Mouse (Mus musculus) intestine, embryonic 15.5 days (tissue): Measurements from ENCODE around the gene Espn. TPM values are rescaled to one million over a fixed set of nuclear protein-coding genes. Genes with fewer than 3 reads are reported as not detected.
A peak's percentile ranks its signal among the peaks of the same experiment; 100 is the strongest.

ENCODE experiments used
- ATAC-seq: fragments of 200-750 bp; cut with Nextera tagmentation; 2 replicates; pipeline ENCODE4 v1.8.0; 2017; ENCODE audit warnings: moderate TSS enrichment, moderate library complexity
- H3K27ac ChIP-seq: fragments of 300-500 bp; sonication (generic); 2 replicates; pipeline ENCODE4 v1.5.1; 2015; ENCODE audit warnings: mild to moderate bottlenecking, inconsistent platforms
- H3K27me3 ChIP-seq: fragments of 300-500 bp; sonication (generic); replicated peaks from 2 replicates; pipeline ENCODE4 v1.6.1; 2015; ENCODE audit warnings: inconsistent platforms
- H3K36me3 ChIP-seq: fragments of 300-500 bp; sonication (generic); 2 replicates; pipeline ENCODE4 v1.6.1; 2015; ENCODE audit warnings: inconsistent platforms
- H3K4me1 ChIP-seq: fragments of 300-500 bp; sonication (generic); replicated peaks from 2 replicates; pipeline ENCODE4 v1.6.1; 2015; ENCODE audit warnings: inconsistent platforms
- H3K4me2 ChIP-seq: fragments of 300-500 bp; sonication (generic); replicated peaks from 2 replicates; pipeline ENCODE4 v1.6.1; 2015; ENCODE audit warnings: mild to moderate bottlenecking, inconsistent platforms
- H3K4me3 ChIP-seq: fragments of 300-500 bp; sonication (generic); replicated peaks from 2 replicates; pipeline ENCODE4 v1.5.1; 2015; ENCODE audit warnings: inconsistent platforms
- H3K9ac ChIP-seq: fragments of 300-500 bp; sonication (generic); 2 replicates; pipeline ENCODE4 v1.6.1; 2015; ENCODE audit warnings: inconsistent platforms
- H3K9me3 ChIP-seq: fragments of 300-500 bp; sonication (generic); 2 replicates; pipeline ENCODE4 v1.6.1; 2016; ENCODE audit warnings: inconsistent platforms
- WGBS: fragments of 180-500 bp; shearing (Covaris S2); methylation state at CpG from one replicate; pipeline ENCODE4 v1.1.7; 2015; 5-methylcytosine and 5-hydroxymethylcytosine counted together
- polyA plus RNA-seq: library from polyadenylated mRNA; unstranded; fragments of >200 nt; fragmentation: Nextera tagmentation; extraction: Ambion mirVana; gene quantifications from 2 replicates; pipeline ENCODE4 v1.2.1, GENCODE M21; 2015

Espn gene
- polyA plus RNA-seq, 1 experiment from 2014 or later, result 29.2 TPM

GRCm38 (mm10) chr4:152096927-152097326 lies 55.2 kb downstream of the Espn start:
- Histone ChIP-seq H3K4me2 (peak overlapping the region; percentile 17), H3K9me3 (no peaks in the 10 kb centered on the region), H3K4me1 (peaks cover 18% of the 10 kb centered on the region), H3K9ac (peak overlapping the region; percentile 6), H3K27ac (no peak overlapping the region), H3K27me3 (no peaks in the 10 kb centered on the region), H3K36me3 (peaks cover under 1% of the 10 kb centered on the region; the same call in 1 of the 2 replicates), H3K4me3 (peak overlapping the region; percentile 22)
- WGBS, result 53% methylated on average over 6 of the region's 6 CpGs
- ATAC-seq, result no peak

DNA sequence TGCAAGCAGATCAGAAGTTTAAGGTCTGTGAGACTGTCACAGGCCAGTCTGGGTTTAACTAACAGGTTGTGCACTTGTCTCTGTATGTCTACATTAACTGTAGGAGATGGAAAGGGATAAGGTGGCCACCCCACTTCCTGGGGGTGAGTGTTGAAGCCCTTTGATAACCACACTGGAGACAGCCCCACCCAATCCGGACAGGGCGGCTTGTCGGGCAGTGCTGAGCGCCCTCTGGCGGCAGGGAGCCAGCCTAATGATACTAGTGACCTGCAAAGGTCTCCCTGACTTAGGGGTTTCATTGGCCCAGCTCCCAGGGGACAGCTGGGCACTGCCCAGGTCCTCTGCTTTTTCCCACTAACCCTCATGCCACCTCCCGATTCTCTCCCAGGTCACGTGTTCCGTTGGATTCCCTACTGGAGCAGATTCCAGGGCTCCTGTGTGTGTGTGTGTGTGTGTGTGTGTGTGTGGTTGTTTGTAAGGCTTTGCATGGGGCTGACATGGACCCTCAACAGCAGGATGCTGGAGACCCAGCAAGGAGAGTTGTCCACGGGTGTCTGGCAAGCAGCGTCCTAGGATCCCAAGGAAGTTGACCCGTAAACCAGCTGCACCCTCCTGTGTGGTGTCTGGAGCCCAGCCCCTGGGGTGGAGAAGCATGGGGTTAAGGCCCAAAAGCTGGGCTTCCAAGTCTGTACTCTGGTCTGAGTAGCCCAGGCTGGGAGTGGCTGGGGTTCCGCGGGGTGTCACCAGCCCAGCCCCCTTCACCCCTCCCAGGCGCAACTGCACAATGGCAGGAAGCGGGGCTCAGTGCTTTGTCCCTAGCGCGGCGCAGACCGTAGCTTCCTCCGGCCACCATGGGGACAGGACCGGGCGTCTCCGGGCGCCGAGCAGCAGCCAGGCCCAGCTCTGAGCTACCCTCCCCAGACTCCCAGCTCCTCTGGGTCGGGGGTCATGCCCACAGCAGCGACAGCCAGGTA lies 55.9 kb downstream of the Espn start:
- no peak overlapping the region for H3K27ac ChIP-seq
- peaks cover 18% of the 10 kb centered on the region for H3K4me1 ChIP-seq
- peak; percentile 67 for ATAC-seq
- WGBS, result 40% methylated on average over 27 of the region's 27 CpGs
- 0 out of 2 replicates have a peak overlapping the region, but pooled peaks have one; percentile 6 for H3K9ac ChIP-seq
- no peaks in the 10 kb centered on the region for H3K9me3 ChIP-seq
- H3K4me3 ChIP-seq, result peak overlapping the region; percentile 22
- no peak overlapping the region for H3K4me2 ChIP-seq
- no peaks in the 10 kb centered on the region for H3K36me3 ChIP-seq
- H3K27me3 ChIP-seq, result no peaks in the 10 kb centered on the region

DNA sequence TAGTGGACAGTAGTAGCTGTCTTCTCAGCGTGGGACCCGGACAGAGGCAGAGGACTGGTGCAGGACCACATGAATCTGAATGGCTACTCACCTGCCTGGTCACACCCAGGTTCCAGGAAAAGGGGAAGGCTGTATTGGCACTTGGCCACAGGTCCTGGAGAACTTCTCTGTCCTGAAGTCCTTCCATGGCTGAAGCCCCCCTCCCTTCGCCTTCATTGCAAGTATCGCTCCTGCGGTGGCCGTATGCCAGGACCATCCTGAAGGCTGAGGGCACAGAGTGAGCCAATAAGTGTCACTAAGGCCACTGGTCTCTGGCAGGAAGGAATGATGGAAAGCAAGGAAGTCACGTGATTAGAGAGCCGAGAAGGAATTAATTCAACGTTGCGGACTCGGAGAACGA lies 57.9 kb downstream of the Espn start:
- Histone ChIP-seq H3K36me3 (no peaks in the 10 kb centered on the region), H3K27me3 (no peaks in the 10 kb centered on the region), H3K9me3 (no peaks in the 10 kb centered on the region), H3K4me1 (peaks cover 21% of the 10 kb centered on the region), H3K4me3 (no peak overlapping the region), H3K9ac (no peak overlapping the region), H3K4me2 (no peak overlapping the region), H3K27ac (no peak overlapping the region)
- no peak for ATAC-seq
- 90% methylated on average over 12 of the region's 12 CpGs for WGBS

DNA sequence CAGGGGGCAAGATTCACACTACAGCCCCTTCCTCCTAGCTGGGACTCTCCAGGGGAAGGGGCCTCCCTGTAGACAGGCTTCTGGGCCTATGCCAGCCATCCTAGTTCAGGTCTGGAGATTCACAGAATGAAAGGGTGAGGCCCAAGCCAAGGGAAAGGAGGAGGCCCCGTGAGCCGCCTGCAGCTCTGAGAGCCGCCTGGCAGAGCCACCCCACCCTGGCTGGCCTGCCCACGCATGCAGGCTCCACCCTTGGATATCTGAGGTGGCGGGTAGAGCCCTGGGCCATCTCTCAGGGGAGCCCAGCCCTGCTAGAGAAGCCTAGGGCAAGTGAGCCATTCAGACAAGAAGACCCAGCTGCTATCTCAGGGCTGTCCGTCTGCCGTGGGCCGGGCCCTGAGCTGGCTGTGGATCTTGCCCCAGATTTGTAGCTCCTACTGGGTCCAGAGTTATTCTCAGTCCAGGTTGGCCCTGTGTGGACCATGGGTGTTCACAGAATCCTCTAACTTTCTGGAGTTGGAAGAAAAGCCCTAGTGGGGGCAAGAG lies 59.3 kb downstream of the Espn start:
- Histone ChIP-seq H3K36me3 (no peaks in the 10 kb centered on the region), H3K27me3 (no peaks in the 10 kb centered on the region), H3K4me3 (no peak overlapping the region), H3K27ac (no peak overlapping the region), H3K4me2 (no peak overlapping the region), H3K4me1 (peaks cover 27% of the 10 kb centered on the region), H3K9me3 (no peaks in the 10 kb centered on the region), H3K9ac (no peak overlapping the region)
- peak; percentile 70 for ATAC-seq
- 53% methylated on average over 8 of the region's 8 CpGs for WGBS

- Histone ChIP-seq H3K4me3 (no peak overlapping the region), H3K36me3 (no peaks in the 10 kb centered on the region), H3K27ac (no peak overlapping the region), H3K9me3 (no peaks in the 10 kb centered on the region), H3K27me3 (no peaks in the 10 kb centered on the region), H3K4me1 (peaks cover 32% of the 10 kb centered on the region), H3K9ac (no peak overlapping the region), H3K4me2 (no peak overlapping the region)
- ATAC-seq, result no peak
- WGBS, result 81% methylated on average over 9 of the region's 9 CpGs
Measured at GRCm38 (mm10) chr4:152090191-152090590, 62.0 kb downstream of the Espn start.

- no peaks in the 10 kb centered on the region for H3K9me3 ChIP-seq
- H3K4me3 ChIP-seq, result no peak overlapping the region
- no peak overlapping the region for H3K9ac ChIP-seq
- H3K27ac ChIP-seq, result no peak overlapping the region
- H3K4me2 ChIP-seq, result peak overlapping the region; percentile 90
- no peaks in the 10 kb centered on the region for H3K36me3 ChIP-seq
- H3K4me1 ChIP-seq, result peaks cover 32% of the 10 kb centered on the region
- H3K27me3 ChIP-seq, result 0 out of 2 replicates have a peak, but pooled peaks cover 2% of the 10 kb centered on the region
- WGBS, result 65% methylated on average over 8 of the region's 8 CpGs
- no peak for ATAC-seq
Measured at GRCm38 (mm10) chr4:152088556-152089120, 63.5 kb downstream of the Espn start.

- H3K4me3 ChIP-seq, result peak overlapping the region; percentile 85; the same call in 1 of the 2 replicates
- H3K9ac ChIP-seq, result peak overlapping the region; percentile 30; the same call in 1 of the 2 replicates
- no peak overlapping the region for H3K27ac ChIP-seq
- peaks cover 30% of the 10 kb centered on the region for H3K4me1 ChIP-seq
- no peaks in the 10 kb centered on the region for H3K36me3 ChIP-seq
- 0 out of 2 replicates have a peak, but pooled peaks cover 2% of the 10 kb centered on the region for H3K27me3 ChIP-seq
- 63% methylated on average over 4 of the region's 4 CpGs for WGBS
- no peaks in the 10 kb centered on the region for H3K9me3 ChIP-seq
- no peak for ATAC-seq
- H3K4me2 ChIP-seq, result peak overlapping the region; percentile 90
Measured at GRCm38 (mm10) chr4:152088133-152088532, 64.0 kb downstream of the Espn start.

DNA sequence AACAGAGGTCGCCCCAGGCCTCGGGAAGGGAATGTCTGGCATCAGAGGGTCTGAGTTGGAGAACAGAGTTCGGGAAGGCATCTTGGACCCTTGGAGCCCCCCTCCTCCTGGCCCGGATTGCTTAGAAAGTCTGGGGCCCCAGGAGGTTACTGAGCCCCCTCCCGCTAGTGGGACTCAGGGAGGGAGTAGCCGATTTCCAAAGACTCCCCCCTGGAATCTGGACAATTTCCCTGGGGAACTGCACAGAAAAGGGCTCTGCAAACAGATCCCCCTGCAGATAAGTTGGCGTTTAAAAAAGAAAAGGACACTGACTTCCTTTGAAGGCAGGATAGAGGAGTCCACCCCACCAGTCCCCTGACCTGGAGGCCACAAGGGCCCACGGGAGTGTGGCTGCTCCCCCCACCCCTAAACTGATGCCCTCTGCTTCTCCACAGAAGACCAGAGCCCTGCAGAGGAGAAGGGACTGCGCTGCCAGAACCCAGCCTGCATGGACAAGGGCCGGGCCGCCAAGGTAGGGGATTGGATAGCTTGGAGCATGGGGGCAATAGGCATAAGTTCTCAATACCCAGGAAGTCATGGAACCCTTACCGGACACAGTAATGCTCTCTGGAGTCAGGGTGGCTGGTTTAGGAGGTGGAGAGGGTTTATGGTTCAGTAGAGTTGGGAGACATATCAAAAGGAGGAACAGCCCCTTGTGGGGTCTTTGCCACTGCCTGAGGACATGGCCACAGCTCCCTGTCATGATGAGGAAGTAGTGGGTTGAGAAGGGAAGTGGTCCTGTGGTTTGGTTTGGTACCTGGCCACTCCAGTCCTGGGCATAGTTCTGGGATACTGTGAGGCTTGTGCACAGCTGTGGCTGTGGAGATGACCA lies 64.7 kb downstream of the Espn start:
- H3K27ac ChIP-seq, result peak overlapping the region; percentile 80; the same call in 1 of the 2 replicates
- H3K4me3 ChIP-seq, result peak overlapping the region; percentile 85
- 0 out of 2 replicates have a peak, but pooled peaks cover 2% of the 10 kb centered on the region for H3K27me3 ChIP-seq
- peaks cover 23% of the 10 kb centered on the region for H3K4me1 ChIP-seq
- H3K36me3 ChIP-seq, result no peaks in the 10 kb centered on the region
- no peak; the same call in 1 of the 2 replicates for ATAC-seq
- peak overlapping the region; percentile 86 for H3K9ac ChIP-seq
- 9% methylated on average over 12 of the region's 12 CpGs for WGBS
- peak overlapping the region; percentile 90 for H3K4me2 ChIP-seq
- H3K9me3 ChIP-seq, result no peaks in the 10 kb centered on the region

GRCm38 (mm10) chr4:152086505-152087210 lies 65.5 kb downstream of the Espn start:
- Histone ChIP-seq H3K9ac (peak overlapping the region; percentile 86), H3K4me2 (peak overlapping the region; percentile 90), H3K27ac (peak overlapping the region; percentile 80), H3K27me3 (0 out of 2 replicates have a peak, but pooled peaks cover 2% of the 10 kb centered on the region), H3K4me3 (peak overlapping the region; percentile 85), H3K36me3 (no peaks in the 10 kb centered on the region), H3K4me1 (peaks cover 19% of the 10 kb centered on the region), H3K9me3 (no peaks in the 10 kb centered on the region)
- WGBS, result under 1% methylated on average over 68 of the region's 92 CpGs
- peak; percentile 93 for ATAC-seq

DNA sequence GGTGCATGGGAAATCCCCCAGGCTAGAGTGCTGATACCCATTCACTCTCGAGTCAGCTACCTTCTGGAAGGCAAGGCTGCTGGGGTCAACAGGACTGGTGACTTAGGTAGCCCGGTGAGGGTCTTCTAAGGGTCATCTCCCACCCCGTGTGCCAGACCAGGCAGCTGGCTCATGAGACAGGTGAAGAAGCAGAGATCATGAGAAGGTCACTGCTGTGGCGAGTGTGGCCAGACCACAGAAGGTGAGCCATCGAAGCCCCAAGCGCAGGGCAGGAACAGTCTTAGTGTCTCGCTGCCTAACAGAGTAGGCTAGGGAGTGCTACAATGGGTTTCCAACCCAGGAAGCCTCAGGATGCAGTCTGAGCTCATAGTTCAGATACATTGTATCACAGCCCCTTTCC lies 67.6 kb downstream of the Espn start:
- H3K36me3 ChIP-seq, result no peaks in the 10 kb centered on the region
- no peak overlapping the region for H3K9ac ChIP-seq
- no peak for ATAC-seq
- H3K27me3 ChIP-seq, result 0 out of 2 replicates have a peak, but pooled peaks cover 2% of the 10 kb centered on the region
- no peak overlapping the region for H3K4me2 ChIP-seq
- no peak overlapping the region for H3K27ac ChIP-seq
- no peaks in the 10 kb centered on the region for H3K9me3 ChIP-seq
- H3K4me3 ChIP-seq, result no peak overlapping the region
- H3K4me1 ChIP-seq, result peaks cover 17% of the 10 kb centered on the region
- 89% methylated on average over 7 of the region's 7 CpGs for WGBS

GRCm38 (mm10) chr4:152083611-152084220 lies 68.5 kb downstream of the Espn start:
- 73% methylated on average over 7 of the region's 7 CpGs for WGBS
- Histone ChIP-seq H3K4me3 (no peak overlapping the region), H3K27me3 (0 out of 2 replicates have a peak, but pooled peaks cover 2% of the 10 kb centered on the region), H3K36me3 (no peaks in the 10 kb centered on the region), H3K9ac (no peak overlapping the region), H3K27ac (no peak overlapping the region), H3K4me2 (no peak overlapping the region), H3K4me1 (peaks cover 16% of the 10 kb centered on the region), H3K9me3 (no peaks in the 10 kb centered on the region)
- no peak for ATAC-seq
